Mouse (Mus musculus): ENCODE results near the gene Arhgef3.
"Not testable (repeated sequence)": the region's sequence is repeated elsewhere in the genome, so short reads cannot be mapped to it uniquely, and the experiment has no call there.

The Arhgef3 gene

GRCm38 (mm10) chr14:27199119-27199518 lies 84.4 kb downstream of the Arhgef3 start:
- DNase-seq: no peak

GRCm38 (mm10) chr14:27199870-27200269 lies 85.2 kb downstream of the Arhgef3 start:
- no peak for DNase-seq

- DNase-seq: no peak
These were observed 86.3 kb downstream of the Arhgef3 start for GRCm38 (mm10) chr14:27200743-27201576.

GRCm38 (mm10) chr14:27201824-27202223 lies 87.1 kb downstream of the Arhgef3 start:
- DNase-seq: no peak

GRCm38 (mm10) chr14:27204704-27205103 lies 90.0 kb downstream of the Arhgef3 start:
- DNase-seq: no peak

GRCm38 (mm10) chr14:27206443-27206842 lies 91.7 kb downstream of the Arhgef3 start:
- DNase-seq: no peak

GRCm38 (mm10) chr14:27209542-27209941 lies 94.8 kb downstream of the Arhgef3 start:
- DNase-seq: no peak

GRCm38 (mm10) chr14:27210801-27211200 lies 96.1 kb downstream of the Arhgef3 start:
- not testable (repeated sequence) for DNase-seq

GRCm38 (mm10) chr14:27211743-27212445 lies 97.2 kb downstream of the Arhgef3 start:
- no peak for DNase-seq

- no peak for DNase-seq
These were observed 99.5 kb downstream of the Arhgef3 start for GRCm38 (mm10) chr14:27214232-27214631.

GRCm38 (mm10) chr14:27219668-27220067 lies 105.0 kb downstream of the Arhgef3 start:
- DNase-seq: peak; percentile 73 to 75

GRCm38 (mm10) chr14:27220297-27220696 lies 105.6 kb downstream of the Arhgef3 start:
- DNase-seq: no peak

GRCm38 (mm10) chr14:27224636-27225035 lies 109.9 kb downstream of the Arhgef3 start:
- no peak for DNase-seq

GRCm38 (mm10) chr14:27226288-27226687 lies 111.6 kb downstream of the Arhgef3 start:
- DNase-seq: no peak

- DNase-seq: no peak
These were observed 113.6 kb downstream of the Arhgef3 start for GRCm38 (mm10) chr14:27228288-27228687.

- no peak for DNase-seq
These were observed 114.3 kb downstream of the Arhgef3 start for GRCm38 (mm10) chr14:27228941-27229371.

GRCm38 (mm10) chr14:27229441-27230147 lies 114.9 kb downstream of the Arhgef3 start:
- DNase-seq: no peak

GRCm38 (mm10) chr14:27230262-27231022 lies 115.7 kb downstream of the Arhgef3 start:
- no peak for DNase-seq

GRCm38 (mm10) chr14:27231506-27231905 lies 116.8 kb downstream of the Arhgef3 start:
- no peak for DNase-seq

- no peak for DNase-seq
These were observed 117.5 kb downstream of the Arhgef3 start for GRCm38 (mm10) chr14:27231974-27232780.

GRCm38 (mm10) chr14:27233056-27233455 lies 118.4 kb downstream of the Arhgef3 start:
- DNase-seq: no peak

GRCm38 (mm10) chr14:27233656-27234055 lies 119.0 kb downstream of the Arhgef3 start:
- no peak for DNase-seq

Data from cerebellum, postnatal 25 days (tissue).